Mouse (Mus musculus): ENCODE results near the gene Klhl15. TPM values are rescaled to one million over a fixed set of nuclear protein-coding genes. Genes with fewer than 3 reads are reported as not detected.

The Klhl15 gene
- polyA plus RNA-seq, 1 experiment from 2014 or later: 10.4 TPM

DNA sequence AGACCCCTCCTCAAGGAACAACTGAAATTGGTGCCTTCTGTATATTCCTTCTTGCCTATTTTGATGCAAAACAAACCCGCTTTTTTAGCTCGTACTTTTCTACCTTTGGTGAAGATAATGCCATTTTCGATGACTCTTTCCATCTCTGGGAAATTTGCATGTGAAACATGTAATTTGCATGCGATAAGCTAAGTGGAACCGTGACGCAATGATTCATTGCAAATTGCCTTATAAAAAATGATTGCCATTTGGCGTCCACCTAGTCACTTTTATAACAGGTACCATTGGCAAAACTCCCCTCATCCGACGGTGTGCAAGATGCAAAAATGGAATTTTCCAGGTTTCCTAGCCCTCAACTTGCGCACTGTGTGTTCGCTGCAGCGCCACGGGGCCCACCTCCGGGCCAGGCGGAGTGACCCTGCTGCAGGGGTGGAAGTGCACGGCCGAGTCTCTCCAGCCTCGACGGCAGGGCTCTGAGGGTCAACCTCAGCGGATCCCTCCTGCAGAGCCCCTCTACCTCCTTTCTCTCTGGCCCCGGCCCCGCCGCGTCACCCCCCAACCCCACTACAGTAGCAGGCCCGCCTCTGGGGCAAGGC is 365 bp upstream of the Klhl15 start:
- 8% methylated on average over 25 of the region's 25 CpGs for WGBS
- Histone ChIP-seq H3K4me3 (ENCODE audit: low read depth, low read length) (peak overlapping the region; percentile 50), H3K36me3 (ENCODE audit: control insufficient read depth, insufficient read depth, low read length) (no peaks in the 10 kb centered on the region), H3K9me3 (ENCODE audit: control insufficient read depth, low read length) (no peaks in the 10 kb centered on the region), H3K4me1 (replicated peaks; ENCODE audit: control insufficient read depth, insufficient read depth, low read length) (no peaks in the 10 kb centered on the region), H3K27me3 (replicated peaks; ENCODE audit: control insufficient read depth, insufficient read depth, low read length) (0 out of 2 replicates have a peak, but pooled peaks cover 33% of the 10 kb centered on the region), H3K9ac (ENCODE audit: low read length) (peak overlapping the region; percentile 67), H3K27ac (ENCODE audit: low read depth) (peak overlapping the region; percentile 84), H3K4me2 (ENCODE audit: low read length) (peak overlapping the region; percentile 51)
- DNase-seq (ENCODE audit: low spot score) (no peak), ATAC-seq (replicated peaks; ENCODE audit: low FRiP score, low TSS enrichment, low read depth) (no peak)

DNA sequence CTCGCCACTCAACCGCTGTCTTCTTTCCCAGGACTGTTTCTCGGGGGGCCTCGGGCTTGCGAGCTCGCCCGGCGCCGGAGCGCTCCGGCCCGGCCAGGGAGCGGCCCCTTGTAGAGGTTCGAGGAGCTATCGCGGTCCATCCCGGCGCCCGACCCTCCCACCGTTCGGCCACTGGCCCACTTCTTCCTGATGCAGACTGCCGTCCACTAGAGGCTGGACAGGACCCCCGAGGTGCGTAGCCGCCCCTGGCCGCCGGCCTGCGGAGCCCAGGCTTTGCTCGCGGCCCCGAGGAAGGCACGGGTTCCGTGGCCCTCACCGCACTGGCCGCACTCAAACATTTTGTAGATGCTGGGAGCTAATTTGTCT is 774 bp downstream of the Klhl15 start:
- Histone ChIP-seq H3K27ac (ENCODE audit: low read depth) (peak overlapping the region; percentile 84), H3K4me2 (ENCODE audit: low read length) (peak overlapping the region; percentile 51), H3K4me1 (replicated peaks; ENCODE audit: control insufficient read depth, insufficient read depth, low read length) (no peaks in the 10 kb centered on the region), H3K9me3 (ENCODE audit: control insufficient read depth, low read length) (no peaks in the 10 kb centered on the region), H3K36me3 (ENCODE audit: control insufficient read depth, insufficient read depth, low read length) (no peaks in the 10 kb centered on the region), H3K4me3 (ENCODE audit: low read depth, low read length) (peak overlapping the region; percentile 50), H3K27me3 (replicated peaks; ENCODE audit: control insufficient read depth, insufficient read depth, low read length) (0 out of 2 replicates have a peak, but pooled peaks cover 32% of the 10 kb centered on the region), H3K9ac (ENCODE audit: low read length) (peak overlapping the region; percentile 67)
- DNase-seq (ENCODE audit: low spot score): no peak
- 22% methylated on average over 29 of the region's 35 CpGs for WGBS
- ATAC-seq (replicated peaks; ENCODE audit: low FRiP score, low TSS enrichment, low read depth): no peak; the same call in 1 of the 2 replicates

DNA sequence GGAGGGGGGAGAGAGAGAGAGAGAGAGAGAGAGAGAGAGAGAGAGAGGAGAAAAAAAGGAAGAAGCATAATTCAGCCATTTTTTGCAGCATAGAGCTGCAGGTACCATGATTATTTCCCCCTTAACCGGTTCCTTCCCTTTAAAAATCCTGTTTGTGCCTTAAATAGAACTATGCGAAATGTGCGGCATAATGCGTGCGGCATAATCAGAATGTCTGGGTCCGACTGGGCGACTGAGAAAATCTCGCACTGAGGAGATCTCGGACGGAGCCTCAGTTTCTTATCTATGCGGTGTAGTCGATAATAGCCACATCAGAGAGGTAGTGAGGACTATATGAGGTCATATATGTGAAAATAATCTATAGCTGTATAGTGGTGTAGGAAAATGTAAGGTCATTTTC is 1.2 kb downstream of the Klhl15 start:
- Histone ChIP-seq H3K36me3 (ENCODE audit: control insufficient read depth, insufficient read depth, low read length) (no peaks in the 10 kb centered on the region), H3K4me2 (ENCODE audit: low read length) (peak overlapping the region; percentile 51), H3K27me3 (replicated peaks; ENCODE audit: control insufficient read depth, insufficient read depth, low read length) (0 out of 2 replicates have a peak, but pooled peaks cover 28% of the 10 kb centered on the region), H3K4me3 (ENCODE audit: low read depth, low read length) (peak overlapping the region; percentile 50), H3K27ac (ENCODE audit: low read depth) (no peak overlapping the region), H3K4me1 (replicated peaks; ENCODE audit: control insufficient read depth, insufficient read depth, low read length) (no peaks in the 10 kb centered on the region), H3K9me3 (ENCODE audit: control insufficient read depth, low read length) (no peaks in the 10 kb centered on the region), H3K9ac (ENCODE audit: low read length) (peak overlapping the region; percentile 67; the same call in 1 of the 2 replicates)
- ATAC-seq (replicated peaks; ENCODE audit: low FRiP score, low TSS enrichment, low read depth) (no peak), DNase-seq (ENCODE audit: low spot score) (no peak)
- WGBS: 14% methylated on average over 12 of the region's 12 CpGs

DNA sequence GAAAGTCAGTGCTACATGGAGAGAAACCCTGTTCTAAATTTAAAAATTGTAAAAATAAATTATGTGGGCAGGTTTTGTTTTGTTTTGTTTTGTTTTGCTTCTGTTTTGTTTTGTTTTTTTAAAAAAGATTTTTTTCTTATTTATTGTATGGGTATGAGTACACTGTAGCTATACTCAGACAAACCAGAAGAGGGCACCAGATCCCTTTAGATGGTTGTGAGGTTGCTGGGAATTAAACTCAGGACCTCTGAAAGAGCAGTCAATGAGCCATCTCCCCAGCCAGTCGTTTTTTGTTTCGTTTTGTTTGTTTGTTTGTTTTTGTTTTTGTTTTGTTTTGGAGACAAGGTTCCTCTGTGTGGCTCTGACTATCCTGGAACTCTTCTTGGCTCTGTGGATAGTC is 54.5 kb downstream of the Klhl15 start:
- 6% methylated on average over 2 of the region's 2 CpGs for WGBS
- Histone ChIP-seq H3K4me2 (ENCODE audit: low read length) (no peak overlapping the region), H3K4me1 (replicated peaks; ENCODE audit: control insufficient read depth, insufficient read depth, low read length) (no peaks in the 10 kb centered on the region), H3K9me3 (ENCODE audit: control insufficient read depth, low read length) (no peaks in the 10 kb centered on the region), H3K9ac (ENCODE audit: low read length) (no peak overlapping the region), H3K27me3 (replicated peaks; ENCODE audit: control insufficient read depth, insufficient read depth, low read length) (peaks cover 19% of the 10 kb centered on the region; the same call in 1 of the 2 replicates), H3K36me3 (ENCODE audit: control insufficient read depth, insufficient read depth, low read length) (no peaks in the 10 kb centered on the region), H3K27ac (ENCODE audit: low read depth) (no peak overlapping the region), H3K4me3 (ENCODE audit: low read depth, low read length) (no peak overlapping the region)
- DNase-seq (ENCODE audit: low spot score) (no peak), ATAC-seq (replicated peaks; ENCODE audit: low FRiP score, low TSS enrichment, low read depth) (no peak)

DNA sequence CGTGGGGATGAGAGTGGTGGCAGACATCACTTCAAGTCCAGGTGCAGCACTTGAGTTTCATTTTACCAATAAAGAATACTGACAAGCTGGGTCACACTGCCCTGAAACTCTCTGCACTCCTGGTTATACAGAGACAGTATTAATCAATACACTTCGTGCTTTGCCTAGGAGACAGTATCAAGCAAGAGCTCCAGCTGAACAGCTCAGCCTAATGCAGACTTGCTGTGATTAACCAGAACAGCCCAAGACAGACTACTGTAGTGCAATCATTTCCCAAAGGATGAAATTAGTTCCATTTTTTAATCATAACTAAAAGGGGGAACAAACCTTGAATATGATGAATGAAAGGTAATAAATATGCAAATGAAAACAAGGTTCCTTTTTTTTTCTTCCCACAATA is 68.5 kb downstream of the Klhl15 start:
- ATAC-seq (replicated peaks; ENCODE audit: low FRiP score, low TSS enrichment, low read depth) (no peak), DNase-seq (ENCODE audit: low spot score) (no peak)
- no peaks in the 10 kb centered on the region for H3K9me3 ChIP-seq (ENCODE audit: control insufficient read depth, low read length)
- H3K36me3 ChIP-seq (ENCODE audit: control insufficient read depth, insufficient read depth, low read length): no peaks in the 10 kb centered on the region
- WGBS: 52% methylated on average over 2 of the region's 2 CpGs
- no peaks in the 10 kb centered on the region for H3K4me1 ChIP-seq (replicated peaks; ENCODE audit: control insufficient read depth, insufficient read depth, low read length)
- H3K27ac ChIP-seq (ENCODE audit: low read depth): no peak overlapping the region
- no peak overlapping the region for H3K4me2 ChIP-seq (ENCODE audit: low read length)
- peaks cover 16% of the 10 kb centered on the region; the same call in 1 of the 2 replicates for H3K27me3 ChIP-seq (replicated peaks; ENCODE audit: control insufficient read depth, insufficient read depth, low read length)
- H3K4me3 ChIP-seq (ENCODE audit: low read depth, low read length): no peak overlapping the region
- H3K9ac ChIP-seq (ENCODE audit: low read length): no peak overlapping the region

DNA sequence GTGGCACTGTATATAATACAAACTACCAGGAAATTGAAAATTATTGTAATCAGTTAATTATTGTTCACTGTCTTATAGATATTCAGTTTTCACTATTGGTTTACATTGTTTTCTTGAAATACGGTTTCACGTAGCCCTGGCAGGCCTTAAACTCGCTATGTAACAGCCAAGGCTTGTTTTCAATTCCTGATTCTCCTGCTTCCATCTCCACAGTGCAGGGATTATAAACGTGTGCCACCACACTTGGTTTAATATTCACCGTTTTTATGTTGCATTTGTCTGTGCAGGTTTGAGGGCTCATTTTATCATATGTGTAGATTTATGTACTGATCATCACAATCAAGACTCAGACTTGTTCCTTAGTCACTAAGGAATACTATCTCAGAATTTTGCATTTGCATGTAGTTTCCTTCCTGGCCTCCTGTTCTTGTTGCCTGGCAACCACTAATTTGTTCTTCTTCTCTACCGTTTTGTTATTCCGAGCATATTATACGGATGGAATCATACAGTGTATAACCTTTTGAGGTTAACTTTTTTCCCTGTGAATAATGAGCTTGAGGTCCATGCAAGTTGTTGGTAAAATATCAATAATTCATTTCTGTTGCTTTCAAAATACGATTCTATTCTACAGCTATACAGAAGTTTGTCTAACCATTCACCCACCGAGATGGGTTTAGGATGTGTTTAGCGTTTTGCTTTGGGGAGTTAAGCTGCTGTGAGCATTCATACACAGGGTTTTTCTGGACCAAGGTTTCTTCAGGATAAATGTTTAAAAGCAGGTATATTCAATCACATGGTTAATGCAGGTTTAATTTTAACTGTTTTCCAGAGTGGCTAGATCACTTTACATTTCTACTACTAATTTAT is 86.9 kb downstream of the Klhl15 start:
- Histone ChIP-seq H3K4me1 (replicated peaks; ENCODE audit: control insufficient read depth, insufficient read depth, low read length) (no peaks in the 10 kb centered on the region), H3K27me3 (replicated peaks; ENCODE audit: control insufficient read depth, insufficient read depth, low read length) (peaks cover 6% of the 10 kb centered on the region; the same call in 1 of the 2 replicates), H3K9ac (ENCODE audit: low read length) (no peak overlapping the region), H3K4me3 (ENCODE audit: low read depth, low read length) (no peak overlapping the region), H3K9me3 (ENCODE audit: control insufficient read depth, low read length) (no peaks in the 10 kb centered on the region), H3K27ac (ENCODE audit: low read depth) (no peak overlapping the region), H3K36me3 (ENCODE audit: control insufficient read depth, insufficient read depth, low read length) (no peaks in the 10 kb centered on the region), H3K4me2 (ENCODE audit: low read length) (no peak overlapping the region)
- DNase-seq (ENCODE audit: low spot score) (no peak), ATAC-seq (replicated peaks; ENCODE audit: low FRiP score, low TSS enrichment, low read depth) (no peak)
- 76% methylated on average over 11 of the region's 11 CpGs for WGBS

Small RNA genes lying within 50 kb of the gene (microRNA-seq; reads per million reads assigned to microRNA genes)
- not detected for gene Mir7673

Other genes starting within 250 kb of the Klhl15 start
- 30.0 and 32.8 TPM in 2 replicates for gene Zfx, start 110.9 kb upstream of the Klhl15 start, polyA plus RNA-seq (2014; fragmentation: Nextera tagmentation; extraction: Ambion mirVana)
- gene Eif2s3x, start 21.7 kb upstream of the Klhl15 start, polyA plus RNA-seq (2014; fragmentation: Nextera tagmentation; extraction: Ambion mirVana): 75.5 and 123 TPM in 2 replicates
- gene Fam90a1b, start 132.2 kb downstream of the Klhl15 start, polyA plus RNA-seq (2014; fragmentation: Nextera tagmentation; extraction: Ambion mirVana): 0.12 TPM in 1 of 2 replicates, not detected in the other
- 81.8 and 84.8 TPM in 2 replicates for gene Apoo, start 132.5 kb downstream of the Klhl15 start, polyA plus RNA-seq (2014; fragmentation: Nextera tagmentation; extraction: Ambion mirVana)

All from intestine, embryonic 14.5 days (tissue).